Mouse (Mus musculus): ENCODE data around the gene Pank2.

- TF ChIP-seq ZC3H11A (IDR thresholded peaks at IDR 0.05; ENCODE audit: borderline replicate concordance, low read depth, low read length) = no peak
- no peak for TF ChIP-seq MAFK (IDR thresholded peaks at IDR 0.05; ENCODE audit: insufficient read depth, low read depth, low read length)
- TF ChIP-seq HCFC1 (IDR thresholded peaks at IDR 0.05; ENCODE audit: borderline replicate concordance, insufficient read depth, low read length) = no peak
- TF ChIP-seq ZNF384 (IDR thresholded peaks at IDR 0.05; ENCODE audit: low read depth, low read length) = no peak
These were observed 35.1 kb upstream of the Pank2 start for GRCm38 (mm10) chr2:131227243-131227642.

Measured in ES-E14 (cell line).